Mouse (Mus musculus): ENCODE results near the gene Keap1. TPM values are rescaled to one million over a fixed set of nuclear protein-coding genes. Genes with fewer than 3 reads are reported as not detected.

The Keap1 gene
- polyA plus RNA-seq, 1 experiment, result not detected

DNA sequence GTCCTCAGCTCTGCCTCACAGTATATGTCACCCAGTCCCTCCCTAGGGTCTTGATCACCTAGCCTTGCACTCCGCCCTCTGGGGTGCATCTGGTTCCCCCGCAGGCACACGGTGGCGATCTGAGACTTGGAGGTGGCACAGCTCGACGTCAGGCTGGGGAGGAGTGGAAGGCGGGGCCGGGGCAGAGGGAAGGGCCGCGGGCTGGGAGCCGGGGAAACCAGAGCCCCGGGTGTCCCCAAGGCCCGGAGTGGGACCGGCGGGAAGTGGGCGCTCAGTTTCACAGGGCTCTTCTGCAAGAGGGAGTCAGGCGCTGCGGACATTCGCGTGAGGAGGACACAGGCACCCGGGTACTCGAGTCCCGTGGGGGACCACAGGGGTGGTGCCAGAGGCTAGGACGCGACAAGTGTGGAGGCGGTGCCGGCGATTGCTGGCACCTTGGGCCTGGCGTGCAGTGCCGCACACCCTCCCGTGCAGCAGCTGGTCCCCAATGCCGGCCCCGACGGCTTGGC is 55.2 kb downstream of the Keap1 start:
- TF ChIP-seq CTCF (IDR thresholded peaks at IDR 0.05; ENCODE audit: insufficient read depth, low read depth, low read length), result no peak
- no peak for TF ChIP-seq POLR2A (IDR thresholded peaks at IDR 0.05; ENCODE audit: insufficient read depth, low read depth, low read length)
- WGBS, result 12% methylated on average over 34 of the region's 34 CpGs
- Histone ChIP-seq H3K27ac (ENCODE audit: insufficient read depth, low read depth, low read length) (no peak overlapping the region), H3K4me3 (ENCODE audit: insufficient read depth, low read depth, low read length) (peak overlapping the region; percentile 28), H3K4me1 (ENCODE audit: control insufficient read depth, insufficient read depth, low read length) (peaks cover 48% of the 10 kb centered on the region)

GRCm38 (mm10) chr9:21183421-21183820 is 55.7 kb downstream of the Keap1 start:
- Histone ChIP-seq H3K4me1 (ENCODE audit: control insufficient read depth, insufficient read depth, low read length) (peaks cover 48% of the 10 kb centered on the region), H3K27ac (ENCODE audit: insufficient read depth, low read depth, low read length) (no peak overlapping the region), H3K4me3 (ENCODE audit: insufficient read depth, low read depth, low read length) (no peak overlapping the region)
- 86% methylated on average over 6 of the region's 6 CpGs for WGBS
- no peak for TF ChIP-seq POLR2A (IDR thresholded peaks at IDR 0.05; ENCODE audit: insufficient read depth, low read depth, low read length)
- no peak for TF ChIP-seq CTCF (IDR thresholded peaks at IDR 0.05; ENCODE audit: insufficient read depth, low read depth, low read length)

DNA sequence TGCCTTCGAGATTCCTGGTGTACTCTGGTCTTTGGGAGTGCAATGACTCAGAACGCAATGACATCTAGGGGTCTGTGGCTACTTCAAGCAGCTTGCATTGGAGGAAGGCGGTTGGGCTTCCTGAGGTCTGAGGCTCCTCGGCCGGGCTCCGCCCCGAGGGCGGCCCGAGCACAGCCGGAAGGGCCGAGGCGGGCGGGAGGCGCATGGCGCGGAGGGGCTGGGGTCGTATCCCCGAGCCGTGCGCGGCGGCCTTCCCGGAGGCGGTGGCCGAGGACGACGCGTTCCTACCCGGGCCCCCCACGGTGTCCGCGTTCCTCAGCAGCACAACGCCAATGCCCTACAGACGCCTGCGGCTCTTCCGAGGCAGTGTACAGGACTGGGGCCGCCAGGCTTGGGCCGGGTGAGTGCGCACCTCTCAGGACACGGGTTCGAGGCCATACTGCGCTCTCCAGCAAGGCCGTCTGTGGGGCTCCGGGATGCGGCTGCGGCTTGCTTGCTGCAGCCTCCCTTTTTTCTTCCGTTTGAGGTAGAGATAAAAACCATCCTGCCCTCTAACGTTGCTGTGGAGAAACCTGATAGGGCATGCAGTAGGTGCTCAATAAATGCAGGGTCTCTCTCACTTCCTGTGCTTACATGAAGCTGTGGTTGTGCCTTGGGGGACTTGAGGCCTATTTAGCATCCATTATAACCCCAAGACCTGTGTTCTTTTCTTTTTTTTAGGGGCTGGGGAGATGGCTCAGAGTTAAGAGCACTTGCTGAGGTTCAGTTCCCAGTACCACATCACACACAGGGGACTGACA is 57.5 kb downstream of the Keap1 start:
- TF ChIP-seq CTCF (IDR thresholded peaks at IDR 0.05; ENCODE audit: insufficient read depth, low read depth, low read length), result no peak
- TF ChIP-seq POLR2A (IDR thresholded peaks at IDR 0.05; ENCODE audit: insufficient read depth, low read depth, low read length), result no peak
- Histone ChIP-seq H3K4me1 (ENCODE audit: control insufficient read depth, insufficient read depth, low read length) (peaks cover 46% of the 10 kb centered on the region), H3K27ac (ENCODE audit: insufficient read depth, low read depth, low read length) (no peak overlapping the region), H3K4me3 (ENCODE audit: insufficient read depth, low read depth, low read length) (peak overlapping the region; percentile 30)
- WGBS, result 21% methylated on average over 47 of the region's 48 CpGs

GRCm38 (mm10) chr9:21180841-21181240 is 58.3 kb downstream of the Keap1 start:
- TF ChIP-seq POLR2A (IDR thresholded peaks at IDR 0.05; ENCODE audit: insufficient read depth, low read depth, low read length) (no peak), CTCF (IDR thresholded peaks at IDR 0.05; ENCODE audit: insufficient read depth, low read depth, low read length) (no peak)
- H3K27ac ChIP-seq (ENCODE audit: insufficient read depth, low read depth, low read length), result no peak overlapping the region
- peaks cover 40% of the 10 kb centered on the region for H3K4me1 ChIP-seq (ENCODE audit: control insufficient read depth, insufficient read depth, low read length)
- H3K4me3 ChIP-seq (ENCODE audit: insufficient read depth, low read depth, low read length), result no peak overlapping the region
- WGBS, result 77% methylated on average over 1 of the region's 1 CpGs

DNA sequence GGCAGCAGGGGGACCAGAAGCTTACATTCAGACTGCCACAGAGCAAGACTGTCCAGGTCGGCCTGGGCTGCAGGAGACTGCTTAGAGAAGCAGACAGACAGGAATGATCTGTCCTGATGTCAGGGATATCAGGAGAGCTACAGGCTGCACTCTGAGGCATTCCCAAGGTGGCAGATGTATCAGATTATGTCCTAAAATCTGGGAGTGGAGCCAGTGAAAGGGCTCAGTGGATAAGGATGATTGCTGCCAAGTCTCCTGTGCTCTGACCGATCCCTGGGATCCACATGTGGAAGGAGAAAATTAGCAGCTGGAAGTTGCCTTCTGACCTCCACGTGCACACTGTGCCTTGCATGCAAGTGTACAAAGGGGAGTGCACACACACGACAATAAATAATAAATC is 58.8 kb downstream of the Keap1 start:
- no peak overlapping the region for H3K27ac ChIP-seq (ENCODE audit: insufficient read depth, low read depth, low read length)
- WGBS, result 69% methylated on average over 4 of the region's 4 CpGs
- no peak overlapping the region for H3K4me3 ChIP-seq (ENCODE audit: insufficient read depth, low read depth, low read length)
- no peak for TF ChIP-seq CTCF (IDR thresholded peaks at IDR 0.05; ENCODE audit: insufficient read depth, low read depth, low read length)
- TF ChIP-seq POLR2A (IDR thresholded peaks at IDR 0.05; ENCODE audit: insufficient read depth, low read depth, low read length), result no peak
- peaks cover 35% of the 10 kb centered on the region for H3K4me1 ChIP-seq (ENCODE audit: control insufficient read depth, insufficient read depth, low read length)

Other genes starting within 250 kb of the Keap1 start
- not detected in 2 replicates for gene Mrpl4, start 236.6 kb downstream of the Keap1 start, polyA plus RNA-seq (2012; ENCODE audit: insufficient read depth, insufficient read length, low replicate concordance, missing spikeins)
- gene Icam1, start 223.4 kb downstream of the Keap1 start, polyA plus RNA-seq (2012; ENCODE audit: insufficient read depth, insufficient read length, low replicate concordance, missing spikeins), result not detected in 2 replicates
- not detected in 2 replicates for gene Icam4, start 210.0 kb downstream of the Keap1 start, polyA plus RNA-seq (2012; ENCODE audit: insufficient read depth, insufficient read length, low replicate concordance, missing spikeins)
- not detected in 2 replicates for gene Icam5, start 207.3 kb downstream of the Keap1 start, polyA plus RNA-seq (2012; ENCODE audit: insufficient read depth, insufficient read length, low replicate concordance, missing spikeins)
- not detected in 2 replicates for gene Zglp1, start 172.3 kb downstream of the Keap1 start, polyA plus RNA-seq (2012; ENCODE audit: insufficient read depth, insufficient read length, low replicate concordance, missing spikeins)
- gene Gm49373, start 166.3 kb downstream of the Keap1 start, polyA plus RNA-seq (2012; ENCODE audit: insufficient read depth, insufficient read length, low replicate concordance, missing spikeins), result not detected in 2 replicates
- gene Fdx1l, start 165.7 kb downstream of the Keap1 start, polyA plus RNA-seq (2012; ENCODE audit: insufficient read depth, insufficient read length, low replicate concordance, missing spikeins), result not detected in 2 replicates
- not detected in 2 replicates for gene Gm38431, start 147.4 kb downstream of the Keap1 start, polyA plus RNA-seq (2012; ENCODE audit: insufficient read depth, insufficient read length, low replicate concordance, missing spikeins)
- not detected in 2 replicates for gene Raver1, start 147.4 kb downstream of the Keap1 start, polyA plus RNA-seq (2012; ENCODE audit: insufficient read depth, insufficient read length, low replicate concordance, missing spikeins)
- not detected in 2 replicates for gene Tyk2, start 108.1 kb downstream of the Keap1 start, polyA plus RNA-seq (2012; ENCODE audit: insufficient read depth, insufficient read length, low replicate concordance, missing spikeins)
- gene Cdc37, start 89.4 kb downstream of the Keap1 start, polyA plus RNA-seq (2012; ENCODE audit: insufficient read depth, insufficient read length, low replicate concordance, missing spikeins), result 282 TPM in 1 of 2 replicates, not detected in the other
- gene Pde4a, start 73.6 kb downstream of the Keap1 start, polyA plus RNA-seq (2012; ENCODE audit: insufficient read depth, insufficient read length, low replicate concordance, missing spikeins), result not detected in 2 replicates
- not detected in 2 replicates for gene S1pr5, start 9.1 kb upstream of the Keap1 start, polyA plus RNA-seq (2012; ENCODE audit: insufficient read depth, insufficient read length, low replicate concordance, missing spikeins)
- not detected in 2 replicates for gene Atg4d, start 25.9 kb upstream of the Keap1 start, polyA plus RNA-seq (2012; ENCODE audit: insufficient read depth, insufficient read length, low replicate concordance, missing spikeins)
- gene Kri1, start 48.6 kb upstream of the Keap1 start, polyA plus RNA-seq (2012; ENCODE audit: insufficient read depth, insufficient read length, low replicate concordance, missing spikeins), result not detected in 2 replicates
- not detected in 2 replicates for gene Cdkn2d, start 52.0 kb upstream of the Keap1 start, polyA plus RNA-seq (2012; ENCODE audit: insufficient read depth, insufficient read length, low replicate concordance, missing spikeins)
- gene Ap1m2, start 73.0 kb upstream of the Keap1 start, polyA plus RNA-seq (2012; ENCODE audit: insufficient read depth, insufficient read length, low replicate concordance, missing spikeins), result not detected in 2 replicates
- 356 TPM in 1 of 2 replicates, not detected in the other for gene Slc44a2, start 81.3 kb upstream of the Keap1 start, polyA plus RNA-seq (2012; ENCODE audit: insufficient read depth, insufficient read length, low replicate concordance, missing spikeins)
- gene Ilf3, start 128.5 kb upstream of the Keap1 start, polyA plus RNA-seq (2012; ENCODE audit: insufficient read depth, insufficient read length, low replicate concordance, missing spikeins), result not detected in 2 replicates
- gene Qtrt1, start 172.5 kb upstream of the Keap1 start, polyA plus RNA-seq (2012; ENCODE audit: insufficient read depth, insufficient read length, low replicate concordance, missing spikeins), result not detected in 2 replicates
- gene Dnm2, start 185.5 kb upstream of the Keap1 start, polyA plus RNA-seq (2012; ENCODE audit: insufficient read depth, insufficient read length, low replicate concordance, missing spikeins), result 371 TPM in 1 of 2 replicates, not detected in the other

Data from olfactory bulb, adult 2 months (tissue).